Mouse (Mus musculus) cerebellum, adult (tissue): ENCODE measurements at regions not wholly inside any gene's neighbourhood (a gene's known extent, or its start where the extent isn't known, plus 50 kb on each side); places are given as distances from the start of the nearest gene placed in this dataset.

Experiments
- ATAC-seq: cut with Nextera tagmentation; 2 replicates; pipeline ENCODE4 v1.9.2; 2017; ENCODE audit warnings: mild to moderate bottlenecking, moderate library complexity, mixed read lengths; ENCODE audit not compliant: insufficient number of reproducible peaks, low FRiP score, low TSS enrichment

DNA sequence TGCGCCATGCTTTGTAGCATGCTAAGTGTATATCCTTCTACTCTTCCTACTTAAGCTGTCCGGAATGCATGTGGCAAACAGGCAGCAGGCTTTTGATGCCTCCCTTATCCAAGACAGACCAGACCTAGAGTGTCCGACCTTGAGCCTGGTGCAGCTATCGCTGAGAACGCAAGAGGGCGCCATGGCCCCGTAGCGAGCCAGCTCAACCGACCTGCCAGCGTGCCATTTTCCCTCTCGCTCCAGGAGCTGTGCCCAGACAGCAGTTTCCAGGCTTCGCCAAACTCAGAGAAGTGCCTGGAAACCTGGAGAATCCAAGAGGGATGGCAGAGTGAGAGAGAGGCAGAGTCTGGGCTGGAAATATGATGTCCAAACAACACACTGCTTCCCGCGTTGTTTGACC is 155.8 kb upstream of the Gm12830 start:
- ATAC-seq, result 0 out of 2 replicates have a peak, but pooled peaks have one; percentile 46

DNA sequence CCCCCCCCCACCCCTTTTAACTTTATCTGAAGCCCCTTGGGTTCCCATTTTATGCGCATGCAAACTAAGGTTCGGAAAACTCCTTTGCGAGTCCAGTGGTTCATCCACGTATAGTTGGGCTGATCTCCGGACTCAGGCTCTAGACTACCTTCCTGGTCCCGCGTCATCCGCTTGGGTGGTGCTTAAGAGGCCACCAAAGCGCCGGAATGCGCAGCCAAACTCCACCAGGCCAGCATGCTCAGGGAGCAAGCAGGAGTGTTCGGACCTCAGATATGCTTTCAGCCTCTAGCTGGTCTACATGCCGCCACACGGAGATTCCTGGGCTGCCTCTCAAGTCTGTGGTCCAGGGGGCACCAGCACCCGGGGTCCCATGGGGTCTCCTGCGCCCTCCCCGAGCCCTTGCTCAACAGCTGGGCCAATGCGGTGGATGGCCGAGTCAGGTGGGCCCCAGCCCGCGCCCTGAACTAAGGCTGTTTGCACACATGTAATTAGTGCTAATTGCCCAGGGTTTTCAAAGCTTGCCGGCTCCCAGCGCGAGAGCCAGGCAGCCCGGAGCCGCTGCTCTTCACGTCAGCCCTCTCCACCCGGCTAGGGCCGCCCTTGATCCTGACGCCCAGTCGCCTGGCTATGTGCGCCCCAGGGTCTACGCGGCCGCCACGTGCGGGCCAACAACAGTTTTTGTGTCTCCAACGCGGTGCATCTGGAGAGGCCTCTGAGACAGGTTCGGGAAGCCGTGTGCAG is 155.1 kb upstream of the Gm12830 start:
- ATAC-seq, result no peak

DNA sequence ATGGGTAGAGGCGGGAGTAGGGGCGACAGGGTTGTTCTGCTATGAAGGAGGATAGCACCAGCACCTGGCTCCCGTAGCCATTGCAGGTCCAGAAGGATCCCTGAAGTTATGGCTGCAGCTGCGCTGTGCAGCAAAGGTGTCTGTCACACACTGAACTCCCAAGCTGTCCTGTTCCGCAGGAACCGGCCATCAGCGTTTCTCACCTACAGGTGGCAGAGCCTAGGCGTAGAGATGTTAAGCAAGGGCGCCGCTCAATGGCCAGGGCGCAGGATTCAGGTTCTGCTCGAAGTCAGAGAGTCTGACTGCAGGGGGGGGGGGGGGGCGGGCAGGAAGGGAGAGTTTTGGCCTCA is 154.6 kb upstream of the Gm12830 start:
- no peak for ATAC-seq

DNA sequence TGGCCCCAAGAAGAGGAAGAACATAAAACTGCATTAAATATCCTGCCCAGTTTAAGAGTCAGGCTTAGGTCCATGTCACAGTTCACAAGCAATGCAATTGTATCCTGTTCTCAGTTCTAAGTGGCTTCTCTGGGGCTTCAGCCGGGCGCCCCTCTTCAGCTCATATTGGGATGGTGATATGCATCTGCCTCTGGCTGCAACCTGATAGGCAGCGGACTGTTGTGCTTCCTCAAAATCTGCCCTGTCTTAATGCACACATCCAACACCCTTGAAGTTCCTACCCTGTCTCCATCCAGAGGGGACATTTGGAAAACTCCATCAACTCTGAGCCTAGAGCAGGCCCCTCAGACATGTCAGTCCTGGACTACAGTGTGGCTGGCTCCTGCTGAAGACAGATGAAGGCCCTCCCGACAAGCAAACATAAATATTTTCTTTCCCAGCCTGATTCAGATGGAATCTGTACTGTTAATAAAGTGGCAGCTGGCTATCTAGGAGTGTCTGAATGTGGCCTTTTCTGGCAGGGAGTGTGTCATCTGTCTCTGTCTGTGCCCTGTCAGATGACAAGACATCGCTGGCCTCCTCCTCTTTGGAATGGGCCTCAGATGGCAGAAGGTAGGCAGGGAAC is 149.3 kb upstream of the Gm12830 start:
- no peak for ATAC-seq

DNA sequence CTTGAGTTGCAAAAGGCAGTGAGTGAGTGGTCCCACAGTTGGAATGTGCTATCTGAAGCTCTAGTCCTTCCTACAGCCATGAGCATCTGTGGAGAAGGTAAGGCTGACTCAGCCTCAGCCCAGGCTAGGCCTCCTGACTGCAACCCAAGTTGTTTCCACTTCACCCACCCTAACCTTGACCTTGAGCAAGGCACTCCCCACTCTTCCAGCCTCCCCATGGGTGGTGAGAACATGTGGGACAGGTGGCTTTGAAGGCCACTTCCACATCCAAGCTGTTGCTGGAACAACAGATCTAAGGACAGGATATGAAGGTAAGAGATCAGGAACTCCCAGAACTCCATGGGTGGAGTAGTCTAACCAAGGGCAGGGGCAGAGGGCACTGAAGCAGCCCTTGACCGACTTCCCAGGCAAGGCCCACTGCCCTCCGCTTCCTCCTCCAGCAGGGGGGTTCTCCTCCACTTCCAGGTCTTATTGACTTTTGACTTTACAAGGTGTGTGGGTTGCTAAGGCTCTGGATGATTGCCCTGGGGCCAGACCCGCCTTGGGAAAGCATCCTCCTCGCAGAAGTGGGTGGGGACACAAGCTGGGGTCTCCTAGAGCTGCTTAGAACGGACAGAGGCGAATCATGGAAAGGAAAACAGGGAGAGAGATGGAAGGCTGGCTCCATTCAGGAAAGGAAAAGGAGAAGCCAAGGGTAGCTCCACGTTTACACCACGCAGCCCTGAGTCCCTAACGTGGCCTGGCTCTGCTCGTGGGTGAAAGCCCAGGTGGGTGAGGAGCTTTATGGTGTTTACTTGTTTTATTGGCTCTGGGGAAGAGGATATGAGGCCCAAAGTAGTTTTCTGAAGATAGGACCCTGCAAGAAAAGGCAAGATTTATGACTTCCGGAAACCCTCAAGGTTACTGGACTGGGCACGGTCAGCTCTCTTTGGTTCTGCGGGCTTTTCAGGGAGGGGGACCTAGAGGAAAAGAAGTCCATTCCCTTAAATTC is 144.3 kb upstream of the Gm12830 start:
- no peak for ATAC-seq

DNA sequence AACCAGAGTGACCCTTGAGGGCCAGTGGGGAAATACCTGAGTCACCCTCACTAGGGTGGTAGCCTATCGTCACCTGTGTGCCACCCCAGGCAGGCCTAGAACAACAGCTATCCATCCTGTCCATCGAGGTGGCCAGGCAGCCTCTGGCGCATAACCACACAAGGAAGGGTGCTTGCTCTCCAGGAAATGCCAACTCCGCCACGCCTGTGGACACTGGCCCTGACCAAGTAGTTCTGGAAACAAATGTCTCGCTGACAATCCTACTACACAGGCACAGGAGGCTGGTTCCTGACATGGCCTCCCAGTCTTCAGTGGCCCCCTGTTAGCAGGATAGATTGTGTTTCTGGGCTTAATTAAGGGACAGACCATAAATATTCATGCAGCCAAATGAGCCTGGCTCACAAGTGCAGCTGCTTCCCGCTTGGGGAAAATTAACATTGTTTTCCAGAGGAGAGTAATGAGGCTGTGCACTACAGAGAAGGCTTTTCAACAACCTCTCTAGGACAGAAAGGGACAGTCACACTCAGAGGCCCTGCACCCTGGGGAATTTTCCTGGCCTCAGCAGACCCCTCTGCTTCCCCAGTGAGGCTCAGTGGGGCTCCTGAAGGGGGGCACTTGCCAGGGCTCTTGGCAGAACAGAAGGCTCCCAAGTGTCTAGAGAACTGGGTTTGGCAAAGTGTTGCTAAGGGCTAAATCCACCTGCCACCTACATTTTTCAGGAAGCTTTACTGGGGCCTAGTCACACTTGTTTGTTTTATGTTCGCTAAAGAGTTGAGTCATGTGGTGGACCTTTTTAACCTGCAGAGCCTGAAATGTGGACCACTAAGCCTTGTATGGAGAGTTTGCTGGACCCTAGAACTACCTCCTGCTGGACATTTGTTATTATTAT is 143.2 kb upstream of the Gm12830 start:
- ATAC-seq, result no peak

DNA sequence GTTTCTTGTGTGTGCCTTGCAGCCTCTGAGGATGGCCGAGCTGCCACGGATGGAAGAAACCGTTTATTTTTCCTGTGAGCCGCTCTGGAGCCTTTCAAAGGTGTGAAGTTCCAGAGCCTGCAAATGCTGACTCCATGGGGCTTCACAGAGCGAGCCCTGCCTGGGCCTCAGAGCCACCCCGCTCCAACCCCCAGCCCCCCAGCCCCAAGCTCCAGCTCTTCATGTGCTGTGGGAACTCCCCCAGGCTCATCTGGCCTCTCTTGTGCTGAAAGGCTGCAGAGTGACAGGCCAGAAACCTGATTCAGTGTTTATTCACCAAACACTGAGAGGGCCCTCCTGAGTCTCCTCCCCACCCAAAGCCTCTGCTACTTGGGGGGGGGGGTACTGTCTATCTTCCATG is 141.2 kb upstream of the Gm12830 start:
- no peak for ATAC-seq

DNA sequence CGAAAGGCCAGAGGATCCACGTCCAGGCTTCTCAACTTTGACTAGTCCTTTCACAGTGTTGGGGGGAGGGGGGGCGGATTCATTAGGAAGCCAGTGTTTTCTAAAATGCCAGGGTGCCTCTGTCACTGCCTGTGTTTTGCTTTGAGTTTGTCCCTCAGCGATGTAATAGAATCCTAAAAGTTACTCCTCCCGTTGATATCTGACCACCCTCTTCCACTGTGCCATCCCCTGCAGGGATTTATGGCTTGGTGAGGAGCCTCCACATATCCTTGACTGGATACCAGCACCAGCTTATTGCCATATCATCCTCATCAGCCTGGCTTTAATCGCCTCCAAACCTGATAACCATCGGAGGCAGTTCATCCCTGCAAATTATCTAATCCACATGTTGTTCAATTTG is 138.6 kb upstream of the Gm12830 start:
- ATAC-seq, result no peak

DNA sequence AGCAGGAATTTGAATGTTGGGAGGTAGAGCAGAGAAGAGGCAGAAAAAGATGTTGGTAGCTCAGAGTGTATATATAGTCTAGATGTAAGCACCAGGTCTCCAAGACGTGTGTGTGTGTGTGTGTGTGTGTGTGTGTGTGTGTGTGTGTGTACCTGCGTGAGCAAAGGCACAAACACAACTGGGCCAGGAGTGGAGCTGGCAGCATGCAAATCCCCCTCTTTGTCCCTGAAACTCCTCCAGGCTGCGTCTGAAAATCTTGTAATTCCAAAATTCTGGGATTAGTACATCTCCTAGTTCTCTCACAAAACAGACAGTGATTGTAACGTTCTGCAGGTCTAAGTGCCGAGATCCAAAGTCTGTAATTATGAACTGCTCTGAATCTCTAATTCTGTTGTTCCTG is 137.8 kb upstream of the Gm12830 start:
- ATAC-seq, result no peak

DNA sequence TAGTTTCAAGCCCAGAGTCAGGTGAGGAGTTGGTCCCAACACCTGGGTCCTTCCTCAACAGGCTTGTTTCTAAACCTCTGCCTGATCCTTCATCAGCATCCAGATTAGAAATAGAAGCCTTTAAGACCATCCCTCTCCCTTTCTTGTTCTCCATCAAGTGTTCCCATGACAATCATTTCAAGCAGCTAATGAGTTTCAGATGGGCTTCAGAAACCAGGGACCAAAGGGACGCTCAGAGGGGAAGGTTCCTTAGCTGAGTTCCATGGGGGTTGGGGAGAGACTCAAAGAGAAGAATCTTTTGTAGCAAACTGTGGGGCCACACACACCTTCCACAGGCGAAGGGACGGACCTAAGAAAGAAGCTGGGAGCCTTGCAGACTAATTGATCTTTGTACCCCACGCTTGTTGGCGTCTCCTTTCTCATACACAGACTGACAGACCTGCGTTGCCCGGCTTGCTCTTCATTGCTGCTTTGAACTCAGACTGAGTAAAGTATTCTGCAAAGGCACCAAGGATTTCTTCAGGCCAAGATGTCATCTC is 136.6 kb upstream of the Gm12830 start:
- no peak for ATAC-seq

DNA sequence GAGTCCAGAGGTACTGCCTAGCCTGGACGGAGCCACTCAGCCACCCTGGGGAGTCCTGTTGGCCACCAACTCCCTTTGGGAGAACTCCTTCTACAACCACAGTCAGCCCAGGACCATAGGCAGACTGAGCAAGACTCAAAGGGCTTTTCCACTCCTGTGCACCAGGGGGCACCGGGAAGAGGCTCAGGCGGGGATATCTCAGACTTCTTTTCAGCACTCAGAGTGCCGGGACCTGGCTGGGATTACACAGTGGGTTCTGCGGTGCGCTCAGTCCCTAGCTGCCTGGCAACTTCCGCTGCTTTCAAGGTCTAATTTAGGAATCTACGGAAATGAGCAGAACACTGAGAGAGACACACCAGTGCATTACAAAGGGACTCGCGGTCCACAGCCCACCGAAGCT is 136.1 kb upstream of the Gm12830 start:
- no peak for ATAC-seq

DNA sequence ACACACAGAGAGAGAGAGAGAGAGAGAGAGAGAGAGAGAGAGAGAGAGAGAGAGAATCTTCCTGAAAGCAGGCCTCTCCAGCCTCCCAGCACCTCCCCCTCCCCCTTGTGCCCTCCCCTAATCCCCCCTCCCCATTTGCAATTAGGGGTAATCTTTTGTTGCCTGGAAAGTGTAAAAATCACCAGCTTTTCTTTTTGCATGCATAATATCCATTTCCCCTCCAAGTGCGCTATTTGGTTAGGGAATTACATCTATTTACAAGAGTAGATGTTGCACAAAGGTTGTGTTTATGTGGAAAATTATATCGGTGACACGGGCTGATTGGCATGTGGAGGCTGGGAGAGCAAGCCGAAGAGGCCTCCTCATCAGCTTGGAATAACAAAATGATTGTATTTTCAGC is 135.4 kb upstream of the Gm12830 start:
- ATAC-seq, result no peak

DNA sequence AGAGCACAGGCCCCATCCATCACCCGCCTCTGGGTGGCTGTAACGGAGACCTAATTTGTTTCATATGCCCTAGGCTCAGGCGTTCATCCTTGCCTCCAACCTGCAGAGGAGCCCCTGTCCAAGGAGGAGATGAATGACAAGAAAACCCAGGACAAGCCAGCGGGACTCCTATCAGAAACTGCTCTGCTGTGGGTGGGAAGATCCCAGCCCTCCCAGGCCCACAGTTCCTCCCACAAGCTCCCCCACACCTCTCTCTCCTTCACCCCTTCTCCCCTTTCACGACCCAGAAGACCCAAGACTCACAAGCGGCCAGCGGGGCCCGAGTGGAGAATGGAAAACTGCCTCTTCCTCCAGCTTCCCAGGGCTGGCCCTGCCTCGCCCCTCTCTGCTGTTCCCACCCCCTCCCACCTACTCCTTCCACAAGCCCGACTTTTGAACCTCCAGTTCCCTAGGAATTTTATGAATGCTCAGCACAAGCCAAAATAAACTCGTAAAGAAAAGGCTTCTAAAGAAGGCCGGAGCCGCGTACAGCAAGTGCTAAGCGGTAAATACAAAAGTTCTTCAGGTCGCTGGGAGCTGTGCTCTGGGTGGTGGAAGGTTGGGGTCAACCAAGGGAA is 133.1 kb upstream of the Gm12830 start:
- ATAC-seq, result no peak

DNA sequence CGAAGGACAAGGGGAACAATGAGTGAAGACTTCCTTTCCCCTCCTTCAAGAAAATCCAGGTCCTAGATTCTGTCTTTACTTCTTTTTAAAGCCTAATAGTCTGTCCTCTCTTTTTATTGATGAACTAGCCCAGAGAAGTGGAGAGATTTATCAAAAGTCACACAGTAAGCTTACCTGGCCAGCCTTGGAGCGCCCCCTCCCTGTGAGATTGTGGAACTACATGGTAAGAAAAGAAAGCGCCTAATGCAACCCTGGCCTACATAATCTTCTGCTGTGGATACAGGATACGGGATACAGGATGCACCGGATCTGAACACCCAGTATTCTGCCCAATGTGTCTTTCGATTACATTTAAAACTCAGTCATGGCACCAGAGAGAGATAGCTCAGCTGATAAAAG is 132.6 kb upstream of the Gm12830 start:
- no peak for ATAC-seq

DNA sequence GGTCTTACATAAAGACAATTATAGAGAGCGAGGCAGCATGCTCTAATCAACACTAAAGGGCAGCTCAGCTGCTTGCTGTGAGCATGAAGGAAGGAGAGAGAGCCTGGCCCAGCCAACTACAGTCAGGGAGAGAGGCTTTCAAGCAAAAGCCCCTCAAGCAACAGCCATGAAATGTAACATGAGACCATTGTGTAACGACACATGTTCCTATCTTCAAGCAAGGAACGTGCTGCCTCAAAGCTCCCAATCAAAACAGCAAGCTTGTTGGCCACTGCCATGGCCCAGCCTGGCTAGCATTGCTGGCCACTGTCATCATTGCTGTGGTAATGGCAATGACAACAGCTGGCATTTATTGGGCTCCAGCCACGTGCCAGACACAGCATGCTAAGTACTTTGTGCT is 115.9 kb upstream of the Gm12830 start:
- no peak for ATAC-seq

DNA sequence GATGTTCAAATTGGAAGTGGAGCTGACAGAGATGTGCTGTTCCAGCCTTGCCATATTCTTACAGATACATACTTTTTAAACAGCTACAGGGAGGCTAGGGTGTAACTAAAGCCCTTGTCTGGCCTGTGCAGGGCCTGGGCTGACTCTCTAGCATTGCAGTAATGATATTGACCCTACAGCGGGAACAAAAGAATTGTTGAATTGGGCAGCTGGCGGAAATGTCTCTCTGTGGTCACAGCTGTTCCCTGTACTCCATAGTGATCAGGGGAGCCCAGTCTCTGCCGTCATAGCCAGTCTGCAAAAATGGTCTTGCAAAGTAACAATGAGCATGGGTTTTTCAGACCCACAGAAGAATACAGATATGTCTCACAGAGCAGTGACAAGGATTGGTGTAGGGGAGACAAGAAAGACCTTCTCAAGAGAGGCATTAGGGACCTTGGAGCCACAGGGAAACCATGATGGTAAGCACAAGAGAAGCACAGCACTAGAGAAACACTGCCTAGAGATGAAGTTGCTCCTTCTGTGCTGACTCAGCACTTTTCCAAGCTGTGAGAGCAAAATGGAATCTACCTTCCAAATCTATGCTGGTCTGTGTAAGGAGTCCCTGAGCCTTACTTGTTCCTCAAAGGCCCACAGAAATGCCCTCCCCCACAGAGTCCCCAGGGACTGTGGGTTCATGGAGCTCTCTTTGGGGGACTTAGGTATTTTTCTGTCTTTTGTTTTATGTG is 111.2 kb upstream of the Gm12830 start:
- no peak for ATAC-seq

DNA sequence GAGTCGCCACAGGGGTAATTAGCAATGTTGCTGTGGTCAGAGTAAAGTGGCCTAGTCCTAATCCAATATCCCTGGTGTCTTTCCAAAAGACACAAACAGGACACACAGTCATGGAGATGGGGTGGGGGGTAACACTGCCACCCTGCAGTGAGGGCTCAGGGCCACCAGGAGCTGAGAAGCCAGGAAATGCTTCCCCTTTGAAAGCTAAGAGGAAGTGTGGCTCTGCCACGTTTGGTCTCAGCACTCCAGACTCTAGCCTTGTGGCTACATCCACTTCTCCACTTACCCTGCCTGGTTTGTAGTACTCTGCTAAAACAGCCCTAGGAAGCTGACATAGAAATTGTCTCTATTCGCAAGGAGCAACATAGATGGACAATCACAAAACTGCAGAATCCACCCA is 110.4 kb upstream of the Gm12830 start:
- ATAC-seq, result no peak

DNA sequence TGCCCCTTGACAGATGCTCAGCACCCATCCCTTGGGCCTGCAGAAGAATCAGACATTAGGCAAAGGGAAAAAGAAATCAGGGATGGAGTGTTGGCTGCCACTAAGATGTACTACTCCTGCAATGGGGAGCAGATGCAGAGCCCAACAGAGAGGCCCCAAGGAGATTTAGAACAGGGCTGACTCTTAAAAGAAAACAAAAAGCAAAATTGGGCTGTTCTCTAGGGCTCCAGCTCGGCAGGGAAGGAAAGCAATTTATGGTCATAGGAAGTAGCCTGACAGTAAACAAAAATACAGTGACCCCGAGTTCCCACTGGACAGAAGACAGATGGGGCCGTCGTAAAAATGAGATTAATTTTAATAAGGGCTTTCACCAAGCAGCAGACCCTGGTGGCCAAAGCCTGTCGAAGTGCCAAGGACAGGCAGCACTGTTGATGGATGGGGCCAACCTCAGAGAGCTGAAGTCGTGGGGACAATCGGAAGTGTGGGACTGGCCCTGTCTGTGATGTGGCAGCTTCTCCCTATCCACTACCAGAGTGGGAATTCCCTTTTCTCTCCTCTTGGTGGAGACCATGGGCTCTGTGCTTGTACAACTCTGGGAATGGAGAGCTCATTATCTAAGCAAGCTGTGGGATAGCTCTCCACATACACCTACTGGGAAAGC is 109.4 kb upstream of the Gm12830 start:
- no peak for ATAC-seq
